Mouse (Mus musculus): ENCODE results near the gene Tmc6. TPM values are rescaled to one million over a fixed set of nuclear protein-coding genes. Genes with fewer than 3 reads are reported as not detected.

The Tmc6 gene
- total and polyA plus RNA-seq, 3 experiments = 16.8 to 28.4 (median 26.8) TPM

- H3K4me1 ChIP-seq (ENCODE audit: control insufficient read depth in 1 of 2, insufficient read depth in 2 of 2) = peaks cover 45 to 93% of the 10 kb centered on the region in 2 experiments
- DNase-seq (ENCODE audit: extremely low read depth) = peak; percentile 33
- H3K36me3 ChIP-seq (replicated peaks in 1 of 2; ENCODE audit: control insufficient read depth in 1 of 2, insufficient read depth in 1 of 2, low read length in 1 of 2) = peaks cover 0 to 3% of the 10 kb centered on the region in 2 experiments
- H3K9ac ChIP-seq (ENCODE audit: insufficient read depth, low read depth) = peak within 1 kb of the TSS; percentile 15; the same call in 1 of the 2 replicates
- dilution Hi-C loops (cut with MboI; ENCODE audit: extremely low pct_ligation_motif_present, extremely low pct_unique_long_range_greater_than_20kb, low sequenced_read_pairs) (no loop called here), in situ Hi-C loops (cut with MboI; ENCODE audit: low pct_ligation_motif_present, low pct_unique_long_range_greater_than_20kb, low sequenced_read_pairs) (loop anchor here (5.0 kb wide), 1 partner anchor 410 kb away; no protein-coding TSS in a partner anchor)
- no peaks in the 10 kb centered on the region for H3K79me2 ChIP-seq (replicated peaks; ENCODE audit: control insufficient read depth, extremely low read depth, insufficient read depth, poor library complexity, severe bottlenecking)
- no peaks in the 10 kb centered on the region for H3K9me3 ChIP-seq (replicated peaks; ENCODE audit: low read length)
- H3K4me2 ChIP-seq (ENCODE audit: insufficient read depth, low read depth, poor library complexity, severe bottlenecking) = peak within 1 kb of the TSS; percentile 33
- no peaks in the 10 kb centered on the region for H3K27me3 ChIP-seq (replicated peaks)
- H3K4me3 ChIP-seq (replicated peaks in 1 of 3; ENCODE audit: low read depth in 2 of 3, low read length in 2 of 3, poor library complexity in 1 of 3) = peak within 1 kb of the TSS in 2 of 3 experiments; percentile 20 to 30
- TF ChIP-seq ELF1 (IDR thresholded peaks at IDR 0.05; ENCODE audit: low read depth, low read length) = peak; percentile 14; the same call in 1 of the 2 replicates
- TF ChIP-seq MAX (IDR thresholded peaks at IDR 0.05; ENCODE audit: low read length) = peak; percentile 46; the same call in 1 of the 2 replicates
- TF ChIP-seq MAFK (IDR thresholded peaks at IDR 0.05; ENCODE audit: insufficient replicate concordance, low read length) = no peak
- no peak for TF ChIP-seq TCF12 (IDR thresholded peaks at IDR 0.05; ENCODE audit: low read depth, low read length)
- TF ChIP-seq IRF4 (IDR thresholded peaks at IDR 0.05; ENCODE audit: low read depth, low read length) = 0 out of 2 replicates have a peak, but pooled peaks have one; percentile 12
- TF ChIP-seq GABPA (IDR thresholded peaks at IDR 0.05; ENCODE audit: insufficient replicate concordance, low read depth, low read length) = no peak
- TF ChIP-seq POLR2AphosphoS2 (IDR thresholded peaks at IDR 0.05; ENCODE audit: low read depth, low read length) = no peak
- no peak for TF ChIP-seq SMC3 (IDR thresholded peaks at IDR 0.05; ENCODE audit: low read depth, low read length)
- TF ChIP-seq NRF1 (IDR thresholded peaks at IDR 0.05; ENCODE audit: low read depth, low read length) = no peak; the same call in 1 of the 2 replicates
- TF ChIP-seq NELFE (IDR thresholded peaks at IDR 0.05; ENCODE audit: low read depth, low read length) = no peak
- no peak for TF ChIP-seq E2F4 (IDR thresholded peaks at IDR 0.05; ENCODE audit: insufficient replicate concordance, low read depth, low read length)
- peak within 1 kb of the TSS; percentile 77 for H3K27ac ChIP-seq (ENCODE audit: insufficient read depth, low read depth)
These were observed 15.6 kb upstream of the Tmc6 start, which contains the start of gene 6030468B19Rik for GRCm38 (mm10) chr11:117797511-117798159. Gene 6030468B19Rik (plus strand): TSS chr11:117797660.

- Histone ChIP-seq H3K27ac (ENCODE audit: insufficient read depth, low read depth) (peak overlapping the region; percentile 6; the same call in 1 of the 2 replicates), H3K9ac (ENCODE audit: insufficient read depth, low read depth) (no peak overlapping the region), H3K4me2 (ENCODE audit: insufficient read depth, low read depth, poor library complexity, severe bottlenecking) (no peak overlapping the region), H3K4me3 (replicated peaks in 1 of 3; ENCODE audit: low read depth in 2 of 3, low read length in 2 of 3, poor library complexity in 1 of 3) (no peak overlapping the region), H3K9me3 (replicated peaks; ENCODE audit: low read length) (no peaks in the 10 kb centered on the region), H3K36me3 (replicated peaks in 1 of 2; ENCODE audit: control insufficient read depth in 1 of 2, insufficient read depth in 1 of 2, low read length in 1 of 2) (peaks cover 0 to 2% of the 10 kb centered on the region in 2 experiments), H3K79me2 (replicated peaks; ENCODE audit: control insufficient read depth, extremely low read depth, insufficient read depth, poor library complexity, severe bottlenecking) (no peaks in the 10 kb centered on the region), H3K27me3 (replicated peaks) (no peaks in the 10 kb centered on the region), H3K4me1 (ENCODE audit: control insufficient read depth in 1 of 2, insufficient read depth in 2 of 2) (peaks cover 48 to 93% of the 10 kb centered on the region in 2 experiments)
- DNase-seq (ENCODE audit: extremely low read depth) = peak; percentile 81
- in situ Hi-C loops (cut with MboI; ENCODE audit: low pct_ligation_motif_present, low pct_unique_long_range_greater_than_20kb, low sequenced_read_pairs) = loop anchor here (5.0 kb wide), 1 partner anchor 410 kb away; no protein-coding TSS in a partner anchor
- dilution Hi-C loops (cut with MboI; ENCODE audit: extremely low pct_ligation_motif_present, extremely low pct_unique_long_range_greater_than_20kb, low sequenced_read_pairs) = no loop called here
- TF ChIP-seq CHD2 (IDR thresholded peaks at IDR 0.05; ENCODE audit: low read length) = no peak
- TF ChIP-seq BHLHE40 (IDR thresholded peaks at IDR 0.05; ENCODE audit: low read depth, low read length) = peak; percentile 72
- TF ChIP-seq PAX5 (IDR thresholded peaks at IDR 0.05; ENCODE audit: low read length) = no peak
- peak; percentile 56; the same call in 1 of the 2 replicates for TF ChIP-seq EP300 (IDR thresholded peaks at IDR 0.05; ENCODE audit: low read length)
- no peak for TF ChIP-seq POLR2A (IDR thresholded peaks at IDR 0.05; ENCODE audit: low read depth, low read length)
- TF ChIP-seq TCF12 (IDR thresholded peaks at IDR 0.05; ENCODE audit: low read depth, low read length) = peak; percentile 78
- peak; percentile 64 for TF ChIP-seq ETS1 (conservative IDR thresholded peaks at IDR 0.05; ENCODE audit: low read depth, low read length)
- TF ChIP-seq NELFE (IDR thresholded peaks at IDR 0.05; ENCODE audit: low read depth, low read length) = no peak
- TF ChIP-seq MXI1 (IDR thresholded peaks at IDR 0.05; ENCODE audit: low read depth, low read length) = no peak
- TF ChIP-seq ELF1 (IDR thresholded peaks at IDR 0.05; ENCODE audit: low read depth, low read length) = peak; percentile 54
These were observed 15.0 kb upstream of the Tmc6 start for GRCm38 (mm10) chr11:117796954-117797353.

Data from CH12.LX (cell line).